Mouse (Mus musculus) liver, embryonic 14.5 days (tissue): Measurements from ENCODE around the gene Uggt2. TPM values are rescaled to one million over a fixed set of nuclear protein-coding genes. Genes with fewer than 3 reads are reported as not detected.

Experiments
- ATAC-seq: fragments of 200-750 bp; cut with Nextera tagmentation; 2 replicates; pipeline ENCODE4 v1.8.0; 2017; ENCODE audit warnings: moderate number of reproducible peaks, mild to moderate bottlenecking, moderate library complexity; ENCODE audit not compliant: insufficient read depth
- DNase-seq, 3 experiments: peaks; one replicate each; pipeline ENCODE4 v3.0.0-alpha.2; 2012 to 2013; ENCODE audit warnings: low read depth in 3 of 3, low spot score in 3 of 3
- H3K27ac ChIP-seq: fragments of 300-500 bp; sonication (generic); 2 replicates; pipeline ENCODE4 v1.5.1; 2014; ENCODE audit warnings: moderate library complexity, mild to moderate bottlenecking, control low read depth, inconsistent platforms
- H3K27me3 ChIP-seq: fragments of 300-500 bp; sonication (generic); 2 replicates; pipeline ENCODE4 v1.6.1; 2014; ENCODE audit warnings: mild to moderate bottlenecking, low read length, moderate library complexity; ENCODE audit not compliant: control insufficient read depth, insufficient read depth
- H3K36me3 ChIP-seq: fragments of 300-500 bp; sonication (generic); replicated peaks from 2 replicates; pipeline ENCODE4 v1.6.1; 2014; ENCODE audit warnings: low read depth; ENCODE audit not compliant: control insufficient read depth, insufficient read depth
- H3K4me1 ChIP-seq, 2 experiments: fragments of 200-500 bp in 1 of 2; fragments of 300-500 bp in 1 of 2; sonication (generic) in 1 of 2; replicated peaks; 2 replicates each; pipeline ENCODE4 v1.6.1; 2012 to 2014; ENCODE audit warnings: antibody characterized with exemption in 1 of 2, inconsistent platforms in 1 of 2, low read length in 1 of 2; ENCODE audit not compliant: control insufficient read depth in 2 of 2, insufficient read depth in 2 of 2
- H3K4me2 ChIP-seq: fragments of 300-500 bp; sonication (generic); 2 replicates; pipeline ENCODE4 v1.6.1; 2014; ENCODE audit warnings: low read depth, mild to moderate bottlenecking, control low read depth, moderate library complexity
- H3K4me3 ChIP-seq, 2 experiments: fragments of 200-500 bp in 1 of 2; fragments of 300-500 bp in 1 of 2; sonication (generic) in 1 of 2; 2 replicates each; pipeline ENCODE4 v1.5.1; 2012 to 2014; ENCODE audit warnings: low read depth in 2 of 2, low read length in 2 of 2, mild to moderate bottlenecking in 2 of 2, control low read depth in 1 of 2, inconsistent platforms in 1 of 2, moderate library complexity in 1 of 2; ENCODE audit not compliant: insufficient read depth in 1 of 2
- H3K9ac ChIP-seq: fragments of 300-500 bp; sonication (generic); replicated peaks from 2 replicates; pipeline ENCODE4 v1.6.1; 2014; ENCODE audit warnings: mild to moderate bottlenecking, control low read depth, moderate library complexity
- H3K9me3 ChIP-seq: fragments of 300-500 bp; sonication (generic); 2 replicates; pipeline ENCODE4 v1.6.1; 2016; ENCODE audit warnings: low read length, mixed read lengths; ENCODE audit not compliant: control insufficient read depth
- CTCF ChIP-seq: IDR thresholded peaks from 2 replicates; pipeline ENCODE4 v1.5.1; 2016; ENCODE audit warnings: antibody characterized with exemption, low read depth, control low read depth
- EP300 ChIP-seq: IDR thresholded peaks from 2 replicates; pipeline ENCODE4 v1.6.1; 2016; ENCODE audit warnings: antibody characterized with exemption, low read depth
- WGBS: fragments of 180-500 bp; shearing (Covaris S2); extraction: QIAGEN DNeasy Blood & Tissue Kit; methylation state at CpG from one replicate; pipeline ENCODE4 v1.1.7; 2014; ENCODE audit not compliant: insufficient replicate concordance; 5-methylcytosine and 5-hydroxymethylcytosine counted together
- polyA plus RNA-seq, 2 experiments: library from polyadenylated mRNA; depleted of rRNA in 1 of 2; stranded (reverse) in 1 of 2; unstranded in 1 of 2; fragments of >200 nt; fragmentation: Nextera tagmentation in 1 of 2; extraction: Ambion mirVana in 1 of 2; gene quantifications; 2 replicates each; pipeline versions ENCODE4 v1.2.1 to v1.2.3; 2012 to 2014

The Uggt2 gene
- polyA plus RNA-seq, 2 experiments = 1.3 to 1.6 TPM

DNA sequence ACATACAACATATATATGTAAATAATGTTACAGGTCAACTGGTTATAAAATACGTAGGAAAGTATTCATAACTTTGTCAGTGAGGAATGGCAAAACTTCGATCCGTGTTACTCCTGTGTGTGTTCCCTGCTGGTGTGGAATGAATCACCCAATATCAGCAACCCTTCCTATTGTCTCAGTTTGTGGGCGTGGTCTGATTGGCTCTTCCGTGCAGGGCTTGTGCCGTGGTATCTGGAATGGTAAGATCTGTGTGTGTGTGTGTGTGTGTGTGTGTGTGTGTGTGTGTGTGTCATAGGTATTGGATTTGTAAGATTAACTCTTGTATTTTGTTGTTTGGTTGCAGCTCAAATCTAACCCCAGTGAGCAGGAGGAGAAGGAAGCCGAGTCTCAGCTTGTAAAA, 131.6 kb downstream of the Uggt2 start:
- H3K4me3 ChIP-seq = no peak overlapping the region
- H3K27ac ChIP-seq = no peak overlapping the region
- TF ChIP-seq EP300 (no peak), CTCF (no peak)
- ATAC-seq (no peak), DNase-seq (no peak)
- WGBS = 70% methylated on average over 7 of the region's 7 CpGs
- peaks cover 19% of the 10 kb centered on the region for H3K36me3 ChIP-seq
- no peak overlapping the region for H3K4me2 ChIP-seq
- no peaks in the 10 kb centered on the region for H3K9me3 ChIP-seq
- no peaks in the 10 kb centered on the region for H3K27me3 ChIP-seq
- H3K4me1 ChIP-seq = no peaks in the 10 kb centered on the region
- H3K9ac ChIP-seq = no peak overlapping the region

DNA sequence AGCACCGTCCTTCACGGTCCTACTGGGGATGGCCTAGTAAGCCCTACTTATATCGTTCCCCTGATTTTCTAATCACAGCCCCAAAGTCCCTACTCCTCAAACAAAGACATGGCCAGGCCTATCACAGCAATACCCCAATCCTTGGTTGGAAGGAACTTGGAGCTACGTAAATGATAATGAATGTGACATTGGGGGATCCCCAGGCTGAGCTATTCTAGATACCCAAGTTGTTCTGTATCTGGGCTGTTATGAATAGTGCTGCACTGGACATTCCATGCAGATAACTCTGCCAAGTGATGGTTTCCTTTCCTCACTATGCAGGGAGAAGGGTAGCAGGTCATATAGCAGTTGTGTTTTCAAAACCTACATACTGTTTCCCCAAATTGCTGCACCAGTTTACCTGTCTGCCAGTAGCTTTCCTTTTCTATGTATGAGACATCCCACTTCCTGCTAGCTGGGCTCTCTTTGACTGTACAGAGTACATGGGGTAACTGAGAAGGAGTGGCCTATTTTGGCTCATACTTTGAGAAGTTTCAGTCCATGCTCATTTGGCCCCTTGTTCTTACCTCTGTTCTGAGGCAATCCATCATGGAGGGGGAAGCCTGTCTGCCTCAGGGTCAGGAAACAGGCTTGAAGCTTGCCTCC, 133.8 kb downstream of the Uggt2 start:
- ATAC-seq (no peak), DNase-seq (no peak)
- Histone ChIP-seq H3K4me3 (no peak overlapping the region), H3K4me2 (no peak overlapping the region), H3K27me3 (no peaks in the 10 kb centered on the region), H3K9me3 (no peaks in the 10 kb centered on the region), H3K9ac (no peak overlapping the region), H3K4me1 (no peaks in the 10 kb centered on the region), H3K27ac (no peak overlapping the region), H3K36me3 (peaks cover 7% of the 10 kb centered on the region)
- no peak for TF ChIP-seq EP300
- no peak for TF ChIP-seq CTCF
- WGBS = 85% methylated on average over 4 of the region's 4 CpGs

DNA sequence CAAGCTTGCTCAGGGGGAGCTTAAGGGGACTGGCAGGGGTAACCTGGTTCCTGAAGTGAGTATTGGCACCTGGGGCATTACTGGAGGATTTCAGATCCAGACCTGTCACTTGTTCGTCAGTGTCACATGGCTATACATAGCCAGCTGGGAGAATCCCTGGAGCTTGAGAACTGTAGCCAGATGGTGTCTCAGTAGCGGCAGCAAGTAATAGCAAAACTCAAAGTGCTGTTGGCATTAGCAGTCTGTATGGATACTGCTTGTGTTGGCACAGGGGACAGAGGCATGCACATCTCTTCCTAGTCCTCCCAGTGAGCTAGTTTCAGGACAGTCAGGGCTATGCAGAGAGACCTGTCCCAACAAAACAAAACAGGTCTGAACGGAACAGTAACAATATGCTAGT, 141.2 kb downstream of the Uggt2 start:
- Histone ChIP-seq H3K4me3 (no peak overlapping the region), H3K9me3 (no peaks in the 10 kb centered on the region), H3K4me1 (no peaks in the 10 kb centered on the region), H3K9ac (no peak overlapping the region), H3K36me3 (peaks cover 17% of the 10 kb centered on the region), H3K4me2 (no peak overlapping the region), H3K27me3 (no peaks in the 10 kb centered on the region), H3K27ac (no peak overlapping the region)
- TF ChIP-seq CTCF = no peak
- no peak for TF ChIP-seq EP300
- ATAC-seq (no peak), DNase-seq (no peak)
- 88% methylated on average over 3 of the region's 3 CpGs for WGBS

DNA sequence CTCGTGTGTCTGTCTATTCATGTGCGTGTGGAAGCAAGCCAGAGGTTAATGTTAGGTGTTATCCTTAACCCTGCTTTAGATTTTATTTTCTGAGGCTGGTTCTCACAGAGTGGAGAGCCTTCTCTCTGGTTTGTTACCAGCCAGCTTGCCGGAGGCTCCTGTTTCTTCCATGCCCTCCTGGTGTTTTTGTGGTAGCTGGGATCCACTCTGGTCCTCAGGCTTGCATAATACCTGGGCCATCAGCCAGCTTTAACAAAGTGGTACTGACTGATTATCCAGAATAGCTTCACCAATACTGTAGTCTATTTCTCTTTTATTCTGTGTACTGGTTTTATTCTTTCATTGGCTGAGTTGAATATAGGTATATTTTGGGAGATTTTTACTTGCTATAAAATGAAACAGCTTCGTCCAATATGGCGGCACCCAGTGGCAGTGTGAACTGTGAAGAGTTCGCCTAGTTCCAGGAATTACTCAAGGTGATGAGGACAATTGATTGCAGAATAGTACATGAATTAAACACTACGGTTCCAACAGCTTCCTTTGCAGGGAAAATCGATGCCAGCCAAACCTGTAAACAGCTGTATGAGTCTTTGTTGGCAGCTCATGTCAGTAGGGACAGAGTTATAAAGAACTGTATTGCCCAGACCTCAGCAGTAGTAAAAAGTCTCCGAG, 147.2 kb downstream of the Uggt2 start:
- no peak for TF ChIP-seq EP300
- TF ChIP-seq CTCF = no peak
- no peaks in the 10 kb centered on the region for H3K9me3 ChIP-seq
- DNase-seq (no peak), ATAC-seq (no peak)
- no peak overlapping the region for H3K27ac ChIP-seq
- WGBS = 80% methylated on average over 9 of the region's 9 CpGs
- H3K27me3 ChIP-seq = no peaks in the 10 kb centered on the region
- no peak overlapping the region for H3K4me3 ChIP-seq
- no peak overlapping the region for H3K9ac ChIP-seq
- H3K4me1 ChIP-seq = peaks cover 0 to 2% of the 10 kb centered on the region in 2 experiments; a peak in 2 of 4 replicates
- H3K36me3 ChIP-seq = peaks cover 5% of the 10 kb centered on the region
- H3K4me2 ChIP-seq = no peak overlapping the region

DNA sequence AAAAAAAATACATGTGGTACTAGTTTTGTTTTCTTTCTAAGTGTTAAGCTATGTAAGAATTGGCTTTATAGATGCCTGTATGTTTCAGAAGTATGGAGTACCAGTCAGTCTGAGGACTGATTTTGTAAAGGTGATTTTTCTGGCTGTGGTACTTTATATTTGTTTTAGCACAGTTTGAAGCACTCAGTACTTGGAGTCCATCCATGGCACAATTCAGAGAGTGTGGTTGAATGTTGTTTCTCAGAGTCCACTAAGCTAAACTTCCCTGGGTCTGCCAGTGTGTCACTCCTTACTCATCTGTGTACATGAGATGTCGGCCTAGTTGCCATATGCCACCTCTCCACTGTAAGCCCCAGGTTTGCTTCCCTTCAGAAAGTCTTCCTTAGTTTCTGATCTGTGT, 150.4 kb downstream of the Uggt2 start:
- Histone ChIP-seq H3K4me3 (no peak overlapping the region), H3K36me3 (peaks cover 5% of the 10 kb centered on the region; the same call in 1 of the 2 replicates), H3K9me3 (no peaks in the 10 kb centered on the region), H3K4me2 (no peak overlapping the region), H3K27me3 (no peaks in the 10 kb centered on the region), H3K9ac (no peak overlapping the region), H3K27ac (no peak overlapping the region), H3K4me1 (peaks cover 0 to 2% of the 10 kb centered on the region in 2 experiments; a peak in 2 of 4 replicates)
- ATAC-seq (no peak), DNase-seq (no peak)
- no peak for TF ChIP-seq CTCF
- 56% methylated on average over 1 of the region's 1 CpGs for WGBS
